Mouse (Mus musculus) layer of hippocampus, adult 9-11 months (tissue): Measurements from ENCODE around the gene Acad9.
"Not testable (repeated sequence)": the region's sequence is repeated elsewhere in the genome, so short reads cannot be mapped to it uniquely, and the experiment has no call there.

Source experiments
- DNase-seq: peaks from one replicate; pipeline ENCODE4 v3.0.0; 2022

Gene Acad9

GRCm38 (mm10) chr3:36116076-36116475 lies 50.3 kb downstream of the Acad9 start:
- DNase-seq = no peak

DNA sequence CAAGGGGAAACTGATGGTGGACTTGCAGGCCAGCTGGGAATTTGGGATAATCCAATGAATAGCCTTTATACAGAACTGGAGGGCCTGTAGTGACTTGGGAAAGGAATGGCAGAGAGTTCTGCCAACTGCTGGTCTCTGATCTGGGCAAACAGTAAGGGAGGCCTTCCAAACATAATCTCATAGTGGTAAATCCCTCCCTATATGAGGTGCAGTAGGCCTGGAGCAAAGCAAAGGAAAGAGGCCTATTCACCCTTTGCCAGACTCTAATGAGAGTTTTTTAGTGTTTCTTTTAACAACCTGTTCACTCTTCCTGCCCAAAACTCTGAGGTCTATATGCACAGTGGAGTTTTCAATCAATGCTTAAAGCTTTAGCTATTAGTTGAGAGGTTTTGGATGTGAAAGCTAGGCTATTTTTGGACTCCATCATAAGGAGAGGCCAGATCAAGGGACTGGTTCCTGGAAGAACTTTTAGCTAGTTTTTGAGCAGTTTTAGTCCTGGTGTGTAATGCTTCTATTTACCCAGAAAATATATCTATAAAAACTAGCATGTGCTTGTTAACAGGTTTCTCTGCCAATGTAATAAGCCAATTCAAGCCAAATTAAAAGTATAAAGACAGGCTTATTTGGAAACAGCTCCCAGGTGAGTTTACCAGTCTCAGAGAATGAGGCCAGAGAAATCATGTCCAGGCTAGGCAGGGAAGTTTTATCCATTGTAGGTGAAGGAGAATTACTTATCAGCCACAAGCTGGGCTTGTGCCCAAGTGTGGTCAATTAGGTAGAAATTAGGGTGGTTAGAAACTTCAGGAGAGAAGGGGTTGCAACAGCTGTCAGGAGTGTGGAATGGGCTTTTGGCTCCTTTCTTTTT lies 54.1 kb downstream of the Acad9 start:
- DNase-seq = no peak

- DNase-seq = not testable (repeated sequence)
These were observed 60.4 kb downstream of the Acad9 start for GRCm38 (mm10) chr3:36126176-36126575.

- no peak for DNase-seq
These were observed 70.4 kb downstream of the Acad9 start for GRCm38 (mm10) chr3:36136152-36136551.

- no peak for DNase-seq
These were observed 71.8 kb downstream of the Acad9 start for GRCm38 (mm10) chr3:36137560-36137959.

DNA sequence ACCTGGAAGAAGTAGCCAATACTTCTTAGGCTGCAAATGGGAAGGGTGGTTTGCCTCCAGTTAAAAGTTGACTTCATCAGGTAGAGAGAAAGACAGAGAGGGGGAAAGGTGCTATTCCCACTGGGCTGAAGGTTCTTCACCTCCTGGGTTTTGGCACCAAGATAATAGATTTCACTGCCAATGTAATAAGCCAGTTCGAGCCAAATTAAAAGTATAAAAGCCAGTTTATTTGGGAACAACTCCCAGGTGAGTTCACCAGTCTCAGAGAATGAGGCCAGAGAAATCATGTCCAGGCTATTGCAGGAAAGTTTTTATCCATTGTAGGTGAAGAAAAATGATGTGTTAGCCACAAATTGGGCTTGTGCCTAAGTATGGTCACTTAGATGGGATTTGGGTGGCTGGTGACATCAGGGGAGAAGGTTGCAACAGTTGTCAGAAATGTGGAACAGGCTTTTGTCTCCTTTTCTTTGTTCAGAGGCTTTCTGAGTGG lies 72.4 kb downstream of the Acad9 start:
- DNase-seq = no peak

DNA sequence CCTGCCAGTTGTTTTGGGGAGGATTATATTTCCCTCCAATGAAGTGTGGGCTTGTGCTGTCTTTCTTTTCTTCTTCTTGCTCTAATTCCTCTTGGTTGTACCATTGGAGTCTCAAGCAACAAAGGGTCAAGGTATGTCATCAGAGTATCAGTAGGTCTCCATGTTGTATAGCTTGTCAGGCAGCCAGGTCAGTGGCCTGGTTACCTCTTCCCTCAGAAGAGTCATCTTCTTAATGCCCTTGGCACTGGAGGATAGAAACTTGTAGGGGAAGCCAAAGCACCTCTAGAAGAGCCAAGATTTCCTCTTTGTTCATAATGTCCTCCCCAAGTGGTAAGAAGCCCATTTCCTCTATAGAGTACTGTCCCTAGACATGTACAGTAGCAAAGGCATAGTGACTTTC lies 73.2 kb downstream of the Acad9 start:
- no peak for DNase-seq
